Mouse (Mus musculus) cortical plate, adult 2 months (tissue): ENCODE results near the gene Sh3bp4.

Experiments used
- CTCF ChIP-seq: fragments of 200-500 bp; IDR thresholded peaks from 2 replicates; pipeline ENCODE4 v1.5.1; 2011; ENCODE audit warnings: mild to moderate bottlenecking, control low read depth, low read length; ENCODE audit not compliant: insufficient read depth; ENCODE audit errors: extremely low read depth
- POLR2A ChIP-seq: fragments of 200-500 bp; IDR thresholded peaks from 2 replicates; pipeline ENCODE4 v1.6.1; 2011; ENCODE audit warnings: mild to moderate bottlenecking, low read length, control low read depth; ENCODE audit not compliant: insufficient read depth; ENCODE audit errors: extremely low read depth

- TF ChIP-seq CTCF, result no peak
- TF ChIP-seq POLR2A, result no peak
Observed at GRCm38 (mm10) chr1:89163483-89163882, 93.3 kb downstream of the Sh3bp4 start.
